Mouse (Mus musculus) CH12F3 (cell line): ENCODE measurements around the gene Rsph3b.
"Not testable (repeated sequence)": the region's sequence is repeated elsewhere in the genome, so short reads cannot be mapped to it uniquely, and the experiment has no call there.

Source experiments
- in situ Hi-C: fragments of 300-500 bp; cut with MboI; formaldehyde crosslinking; loops from 2 replicates; pipeline ENCODE4 v1.14.3; 2020; ENCODE audit warnings: low sequenced_read_pairs

Rsph3b gene

GRCm38 (mm10) chr17:6959543-6960259 lies 11.2 kb upstream of the Rsph3b start:
- in situ Hi-C loops, result not testable (repeated sequence)

GRCm38 (mm10) chr17:6958881-6959280 lies 10.4 kb upstream of the Rsph3b start:
- in situ Hi-C loops, result not testable (repeated sequence)

GRCm38 (mm10) chr17:6948769-6949228 lies 317 bp upstream of the Rsph3b start:
- in situ Hi-C loops, result not testable (repeated sequence)

- in situ Hi-C loops, result not testable (repeated sequence)
Observed at GRCm38 (mm10) chr17:6947637-6947983, 872 bp downstream of the Rsph3b start.

- in situ Hi-C loops, result not testable (repeated sequence)
Observed at GRCm38 (mm10) chr17:6942560-6942959, 5.9 kb downstream of the Rsph3b start.

- in situ Hi-C loops, result not testable (repeated sequence)
Observed at GRCm38 (mm10) chr17:6931625-6932024, 16.9 kb downstream of the Rsph3b start.

GRCm38 (mm10) chr17:6920351-6920894 lies 28.1 kb downstream of the Rsph3b start:
- in situ Hi-C loops, result not testable (repeated sequence)

- in situ Hi-C loops, result not testable (repeated sequence)
Observed at GRCm38 (mm10) chr17:6919388-6919787, 29.1 kb downstream of the Rsph3b start.

GRCm38 (mm10) chr17:6915282-6915681 lies 33.2 kb downstream of the Rsph3b start:
- in situ Hi-C loops, result not testable (repeated sequence)

- in situ Hi-C loops, result not testable (repeated sequence)
Observed at GRCm38 (mm10) chr17:6914066-6914465, 34.4 kb downstream of the Rsph3b start.

GRCm38 (mm10) chr17:6900361-6900760 lies 48.1 kb downstream of the Rsph3b start:
- in situ Hi-C loops, result not testable (repeated sequence)

- in situ Hi-C loops, result not testable (repeated sequence)
Observed at GRCm38 (mm10) chr17:6897996-6898562, 50.4 kb downstream of the Rsph3b start.

GRCm38 (mm10) chr17:6896756-6897155 lies 51.7 kb downstream of the Rsph3b start:
- in situ Hi-C loops, result no loop called here

- in situ Hi-C loops, result no loop called here
Observed at GRCm38 (mm10) chr17:6893332-6893731, 55.1 kb downstream of the Rsph3b start.

GRCm38 (mm10) chr17:6891966-6892934 lies 56.2 kb downstream of the Rsph3b start:
- in situ Hi-C loops, result no loop called here

- in situ Hi-C loops, result no loop called here
Observed at GRCm38 (mm10) chr17:6886445-6886844, 62.0 kb downstream of the Rsph3b start.

GRCm38 (mm10) chr17:6884531-6884930 lies 64.0 kb downstream of the Rsph3b start:
- in situ Hi-C loops, result no loop called here

- in situ Hi-C loops, result no loop called here
Observed at GRCm38 (mm10) chr17:6881306-6881705, 67.2 kb downstream of the Rsph3b start.

- in situ Hi-C loops, result no loop called here
Observed at GRCm38 (mm10) chr17:6871421-6871820, 77.1 kb downstream of the Rsph3b start.

GRCm38 (mm10) chr17:6868810-6869209 lies 79.7 kb downstream of the Rsph3b start:
- in situ Hi-C loops, result no loop called here

GRCm38 (mm10) chr17:6867740-6868139 lies 80.7 kb downstream of the Rsph3b start:
- in situ Hi-C loops, result no loop called here
